Mouse (Mus musculus): ENCODE measurements around the gene Polr2i. TPM values are rescaled to one million over a fixed set of nuclear protein-coding genes. Genes with fewer than 3 reads are reported as not detected.

The Polr2i gene
- total RNA-seq, 1 experiment = 209 TPM

DNA sequence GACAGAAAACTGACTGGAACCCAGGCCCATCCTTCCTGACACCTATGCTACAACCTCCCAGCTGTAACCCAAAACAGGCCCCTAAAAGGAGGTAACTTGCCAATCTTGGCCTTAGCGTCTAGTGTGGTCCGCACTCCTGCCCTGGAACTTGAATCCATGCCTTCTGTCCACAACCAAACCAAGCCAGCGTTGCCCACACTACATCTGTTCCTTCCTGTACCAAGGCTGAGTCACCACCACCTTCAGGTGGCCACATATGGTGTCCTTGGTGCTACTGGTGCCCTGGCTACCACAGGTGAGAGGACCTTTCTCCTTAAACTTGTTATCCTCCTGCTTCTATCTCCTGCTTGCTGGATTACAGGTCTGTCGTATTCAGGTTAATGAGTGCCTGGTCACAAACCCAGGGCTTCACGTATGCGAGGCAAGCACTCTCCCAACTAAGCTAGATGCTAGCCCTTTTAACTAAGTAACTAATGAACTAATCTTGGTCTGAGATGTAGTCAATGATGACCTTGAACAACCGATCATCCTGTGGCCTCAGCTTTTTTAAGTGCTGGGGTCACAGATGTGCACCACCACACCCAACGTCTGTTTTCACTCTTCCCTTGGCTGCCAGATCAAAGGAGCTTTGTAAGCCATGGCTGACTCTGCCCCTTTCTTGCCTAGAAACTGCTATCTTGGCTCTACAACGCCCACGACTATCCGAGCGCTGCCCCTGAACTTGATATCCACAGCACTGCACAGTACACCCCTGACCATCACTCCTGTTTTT lies 43.2 kb upstream of the Polr2i start:
- no peak for TF ChIP-seq CHD2 (IDR thresholded peaks at IDR 0.05; ENCODE audit: low read depth, low read length)
- no peak for TF ChIP-seq ZC3H11A (IDR thresholded peaks at IDR 0.05; ENCODE audit: borderline replicate concordance, low read depth, low read length)
- TF ChIP-seq HCFC1 (IDR thresholded peaks at IDR 0.05; ENCODE audit: borderline replicate concordance, insufficient read depth, low read length) = no peak
- TF ChIP-seq MAFK (IDR thresholded peaks at IDR 0.05; ENCODE audit: insufficient read depth, low read depth, low read length) = no peak
- TF ChIP-seq ZNF384 (IDR thresholded peaks at IDR 0.05; ENCODE audit: low read depth, low read length) = no peak
- in situ Hi-C loops (cut with MboI; ENCODE audit: low sequenced_read_pairs in 2 of 2, unreplicated experiment in 2 of 2) = no loop called here
- Histone ChIP-seq H3K9ac (ENCODE audit: insufficient read depth, low read depth, low read length, poor library complexity, severe bottlenecking) (no peak overlapping the region; the same call in 1 of the 2 replicates), H3K36me3 (ENCODE audit: control insufficient read depth, insufficient read depth, low read length, poor library complexity, severe bottlenecking) (peaks cover 52% of the 10 kb centered on the region), H3K4me1 (ENCODE audit: control insufficient read depth in 2 of 2, insufficient read depth in 2 of 2, low read length in 2 of 2, poor library complexity in 1 of 2) (peaks cover 0 to 33% of the 10 kb centered on the region in 2 experiments; a peak in 2 of 4 replicates), H3K27ac (ENCODE audit: insufficient read depth, low read depth, low read length, poor library complexity, severe bottlenecking) (peak overlapping the region; percentile 44; the same call in 1 of the 2 replicates), H3K4me3 (ENCODE audit: insufficient read depth in 1 of 2, low read depth in 1 of 2, low read length in 2 of 2, poor library complexity in 1 of 2, severe bottlenecking in 1 of 2) (no peak overlapping the region), H3K9me3 (ENCODE audit: control insufficient read depth, insufficient read depth, low read depth, low read length) (no peaks in the 10 kb centered on the region)
- DNase-seq (ENCODE audit: low read depth, low spot score) = no peak

DNA sequence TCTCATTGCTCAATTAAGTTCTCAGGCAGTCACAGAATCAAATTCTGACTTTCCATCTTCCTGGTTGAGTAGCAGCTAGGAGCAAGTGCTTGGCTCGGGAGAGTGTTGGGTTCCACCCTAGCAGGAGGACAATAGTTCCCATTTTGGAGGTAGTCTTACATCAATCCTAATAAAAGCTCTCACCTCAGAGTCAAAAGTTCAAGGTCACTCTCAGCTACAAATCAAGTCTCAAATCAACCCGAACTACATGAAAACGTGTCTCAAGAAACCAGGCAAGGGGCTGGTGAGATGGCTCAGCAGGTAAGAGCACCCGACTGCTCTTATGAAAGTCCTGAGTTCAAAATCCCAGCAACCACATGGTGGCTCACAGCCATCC lies 42.6 kb upstream of the Polr2i start:
- Histone ChIP-seq H3K4me3 (ENCODE audit: insufficient read depth in 1 of 2, low read depth in 1 of 2, low read length in 2 of 2, poor library complexity in 1 of 2, severe bottlenecking in 1 of 2) (no peak overlapping the region), H3K9ac (ENCODE audit: insufficient read depth, low read depth, low read length, poor library complexity, severe bottlenecking) (no peak overlapping the region; the same call in 1 of the 2 replicates), H3K4me1 (ENCODE audit: control insufficient read depth in 2 of 2, insufficient read depth in 2 of 2, low read length in 2 of 2, poor library complexity in 1 of 2) (peaks cover 0 to 32% of the 10 kb centered on the region in 2 experiments; a peak in 2 of 4 replicates), H3K9me3 (ENCODE audit: control insufficient read depth, insufficient read depth, low read depth, low read length) (no peaks in the 10 kb centered on the region), H3K36me3 (ENCODE audit: control insufficient read depth, insufficient read depth, low read length, poor library complexity, severe bottlenecking) (peaks cover 52% of the 10 kb centered on the region), H3K27ac (ENCODE audit: insufficient read depth, low read depth, low read length, poor library complexity, severe bottlenecking) (peak overlapping the region; percentile 32; the same call in 1 of the 2 replicates)
- TF ChIP-seq ZC3H11A (IDR thresholded peaks at IDR 0.05; ENCODE audit: borderline replicate concordance, low read depth, low read length) = no peak
- no peak for TF ChIP-seq CHD2 (IDR thresholded peaks at IDR 0.05; ENCODE audit: low read depth, low read length)
- TF ChIP-seq MAFK (IDR thresholded peaks at IDR 0.05; ENCODE audit: insufficient read depth, low read depth, low read length) = no peak
- TF ChIP-seq HCFC1 (IDR thresholded peaks at IDR 0.05; ENCODE audit: borderline replicate concordance, insufficient read depth, low read length) = no peak
- no peak for TF ChIP-seq ZNF384 (IDR thresholded peaks at IDR 0.05; ENCODE audit: low read depth, low read length)
- in situ Hi-C loops (cut with MboI; ENCODE audit: low sequenced_read_pairs in 2 of 2, unreplicated experiment in 2 of 2) = no loop called here
- peak; percentile 68 for DNase-seq (ENCODE audit: low read depth, low spot score)

GRCm38 (mm10) chr7:30192088-30192487 lies 39.7 kb upstream of the Polr2i start:
- DNase-seq (ENCODE audit: low read depth, low spot score) = no peak
- H3K4me3 ChIP-seq (ENCODE audit: insufficient read depth in 1 of 2, low read depth in 1 of 2, low read length in 2 of 2, poor library complexity in 1 of 2, severe bottlenecking in 1 of 2) = peak overlapping the region; percentile 80 to 86; a peak in 3 of 4 replicates
- H3K9ac ChIP-seq (ENCODE audit: insufficient read depth, low read depth, low read length, poor library complexity, severe bottlenecking) = 0 out of 2 replicates have a peak overlapping the region, but pooled peaks have one; percentile 60
- TF ChIP-seq CHD2 (IDR thresholded peaks at IDR 0.05; ENCODE audit: low read depth, low read length) (no peak), MAFK (IDR thresholded peaks at IDR 0.05; ENCODE audit: insufficient read depth, low read depth, low read length) (no peak), ZNF384 (IDR thresholded peaks at IDR 0.05; ENCODE audit: low read depth, low read length) (no peak), ZC3H11A (IDR thresholded peaks at IDR 0.05; ENCODE audit: borderline replicate concordance, low read depth, low read length) (no peak), HCFC1 (IDR thresholded peaks at IDR 0.05; ENCODE audit: borderline replicate concordance, insufficient read depth, low read length) (no peak)
- peaks cover 36% of the 10 kb centered on the region for H3K36me3 ChIP-seq (ENCODE audit: control insufficient read depth, insufficient read depth, low read length, poor library complexity, severe bottlenecking)
- H3K4me1 ChIP-seq (ENCODE audit: control insufficient read depth in 2 of 2, insufficient read depth in 2 of 2, low read length in 2 of 2, poor library complexity in 1 of 2) = peaks cover 4 to 20% of the 10 kb centered on the region in 2 experiments; a peak in 3 of 4 replicates
- in situ Hi-C loops (cut with MboI; ENCODE audit: low sequenced_read_pairs in 2 of 2, unreplicated experiment in 2 of 2) = no loop called here
- no peaks in the 10 kb centered on the region for H3K9me3 ChIP-seq (ENCODE audit: control insufficient read depth, insufficient read depth, low read depth, low read length)
- no peak overlapping the region for H3K27ac ChIP-seq (ENCODE audit: insufficient read depth, low read depth, low read length, poor library complexity, severe bottlenecking)

DNA sequence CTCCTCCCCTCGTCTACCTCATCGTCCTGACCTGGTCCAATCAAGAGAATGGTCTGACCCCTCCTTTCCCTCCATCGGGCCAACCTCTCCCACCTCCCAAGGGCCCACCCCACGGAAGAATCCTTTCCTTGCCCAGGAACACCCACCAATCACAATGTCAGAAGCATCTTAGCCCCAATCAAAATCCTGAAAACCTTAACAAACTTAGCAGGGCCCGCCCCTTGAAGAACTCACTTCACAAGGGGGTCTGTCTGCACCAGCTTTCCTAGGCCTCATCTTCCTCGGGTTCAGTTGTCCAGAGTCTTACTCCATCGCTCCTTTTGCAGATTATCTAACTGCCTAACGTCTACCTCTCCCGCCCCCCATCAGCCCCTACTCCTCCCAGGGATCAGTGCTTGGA lies 38.7 kb upstream of the Polr2i start:
- H3K4me1 ChIP-seq (ENCODE audit: control insufficient read depth in 2 of 2, insufficient read depth in 2 of 2, low read length in 2 of 2, poor library complexity in 1 of 2) = peaks cover 5 to 20% of the 10 kb centered on the region in 2 experiments; a peak in 3 of 4 replicates
- no peaks in the 10 kb centered on the region for H3K9me3 ChIP-seq (ENCODE audit: control insufficient read depth, insufficient read depth, low read depth, low read length)
- TF ChIP-seq ZNF384 (IDR thresholded peaks at IDR 0.05; ENCODE audit: low read depth, low read length) (0 out of 2 replicates have a peak, but pooled peaks have one; percentile 24), ZC3H11A (IDR thresholded peaks at IDR 0.05; ENCODE audit: borderline replicate concordance, low read depth, low read length) (no peak), HCFC1 (IDR thresholded peaks at IDR 0.05; ENCODE audit: borderline replicate concordance, insufficient read depth, low read length) (no peak), MAFK (IDR thresholded peaks at IDR 0.05; ENCODE audit: insufficient read depth, low read depth, low read length) (no peak)
- DNase-seq (ENCODE audit: low read depth, low spot score) = peak; percentile 90
- H3K36me3 ChIP-seq (ENCODE audit: control insufficient read depth, insufficient read depth, low read length, poor library complexity, severe bottlenecking) = peaks cover 29% of the 10 kb centered on the region
- H3K9ac ChIP-seq (ENCODE audit: insufficient read depth, low read depth, low read length, poor library complexity, severe bottlenecking) = peak overlapping the region; percentile 70
- peak overlapping the region; percentile 80 to 86 for H3K4me3 ChIP-seq (ENCODE audit: insufficient read depth in 1 of 2, low read depth in 1 of 2, low read length in 2 of 2, poor library complexity in 1 of 2, severe bottlenecking in 1 of 2)
- H3K27ac ChIP-seq (ENCODE audit: insufficient read depth, low read depth, low read length, poor library complexity, severe bottlenecking) = peak overlapping the region; percentile 68
- in situ Hi-C loops (cut with MboI; ENCODE audit: low sequenced_read_pairs in 2 of 2, unreplicated experiment in 2 of 2) = no loop called here

Data from ES-E14 (cell line).